Mouse (Mus musculus): ENCODE measurements around the gene Traf7. TPM values are rescaled to one million over a fixed set of nuclear protein-coding genes. Genes with fewer than 3 reads are reported as not detected.

Traf7 gene
- polyA plus RNA-seq, 1 experiment from 2014 or later: 32.9 TPM

GRCm38 (mm10) chr17:24488662-24489264 is 39.0 kb downstream of the Traf7 start:
- Histone ChIP-seq H3K9me3 (replicated peaks) (no peaks in the 10 kb centered on the region), H3K4me2 (peak overlapping the region; percentile 76), H3K36me3 (replicated peaks) (no peaks in the 10 kb centered on the region), H3K4me3 (replicated peaks) (peak overlapping the region; percentile 51), H3K4me1 (replicated peaks) (peaks cover 17% of the 10 kb centered on the region), H3K9ac (no peak overlapping the region), H3K27me3 (peaks cover 82% of the 10 kb centered on the region), H3K27ac (replicated peaks) (no peak overlapping the region)
- ATAC-seq (ENCODE audit: insufficient read depth): no peak
- WGBS (ENCODE audit: insufficient replicate concordance): under 1% methylated on average over 81 of the region's 81 CpGs

GRCm38 (mm10) chr17:24488186-24488661 is 39.5 kb downstream of the Traf7 start, which contains the start of gene Caskin1:
Gene Caskin1, plus strand, starts transcription at chr17:24488601.
- Histone ChIP-seq H3K27me3 (peaks cover 85% of the 10 kb centered on the region), H3K4me2 (peak within 1 kb of the TSS; percentile 76), H3K4me3 (replicated peaks) (peak within 1 kb of the TSS; percentile 51), H3K9ac (no peak within 1 kb of the TSS), H3K36me3 (replicated peaks) (no peaks in the 10 kb centered on the region), H3K27ac (replicated peaks) (no peak within 1 kb of the TSS), H3K9me3 (replicated peaks) (no peaks in the 10 kb centered on the region), H3K4me1 (replicated peaks) (peaks cover 17% of the 10 kb centered on the region)
- ATAC-seq (ENCODE audit: insufficient read depth): no peak
- WGBS (ENCODE audit: insufficient replicate concordance): under 1% methylated on average over 45 of the region's 45 CpGs

GRCm38 (mm10) chr17:24485090-24485860 is 42.5 kb downstream of the Traf7 start:
- ATAC-seq (ENCODE audit: insufficient read depth): no peak

GRCm38 (mm10) chr17:24483495-24483894 is 44.2 kb downstream of the Traf7 start:
- Histone ChIP-seq H3K36me3 (replicated peaks) (no peaks in the 10 kb centered on the region), H3K4me3 (replicated peaks) (no peak overlapping the region), H3K4me1 (replicated peaks) (peaks cover 19% of the 10 kb centered on the region), H3K9me3 (replicated peaks) (no peaks in the 10 kb centered on the region), H3K4me2 (no peak overlapping the region), H3K27me3 (peaks cover 43% of the 10 kb centered on the region), H3K27ac (replicated peaks) (no peak overlapping the region), H3K9ac (no peak overlapping the region)
- 65% methylated on average over 3 of the region's 3 CpGs for WGBS (ENCODE audit: insufficient replicate concordance)
- no peak for ATAC-seq (ENCODE audit: insufficient read depth)

More at GRCm38 (mm10) chr17:24485090-24485860, 42.5 kb downstream of the Traf7 start:
- peaks cover 21% of the 10 kb centered on the region for H3K4me1 ChIP-seq (replicated peaks)
- no peak overlapping the region for H3K9ac ChIP-seq
- H3K4me3 ChIP-seq (replicated peaks): no peak overlapping the region
- peaks cover 61% of the 10 kb centered on the region for H3K27me3 ChIP-seq
- no peaks in the 10 kb centered on the region for H3K36me3 ChIP-seq (replicated peaks)
- no peaks in the 10 kb centered on the region for H3K9me3 ChIP-seq (replicated peaks)
- no peak overlapping the region for H3K27ac ChIP-seq (replicated peaks)
- H3K4me2 ChIP-seq: no peak overlapping the region
- 35% methylated on average over 11 of the region's 11 CpGs for WGBS (ENCODE audit: insufficient replicate concordance)

GRCm38 (mm10) chr17:24481027-24481815 is 46.5 kb downstream of the Traf7 start:
- Histone ChIP-seq H3K9ac (no peak overlapping the region), H3K4me2 (no peak overlapping the region), H3K36me3 (replicated peaks) (peaks cover 20% of the 10 kb centered on the region), H3K9me3 (replicated peaks) (no peaks in the 10 kb centered on the region), H3K4me1 (replicated peaks) (peaks cover 35% of the 10 kb centered on the region), H3K27ac (replicated peaks) (no peak overlapping the region), H3K4me3 (replicated peaks) (no peak overlapping the region), H3K27me3 (peaks cover 21% of the 10 kb centered on the region)
- no peak for ATAC-seq (ENCODE audit: insufficient read depth)
- 85% methylated on average over 20 of the region's 20 CpGs for WGBS (ENCODE audit: insufficient replicate concordance)

GRCm38 (mm10) chr17:24480201-24480826 is 47.4 kb downstream of the Traf7 start:
- Histone ChIP-seq H3K36me3 (replicated peaks) (peaks cover 29% of the 10 kb centered on the region), H3K9ac (peak overlapping the region; percentile 21; the same call in 1 of the 2 replicates), H3K4me1 (replicated peaks) (peaks cover 33% of the 10 kb centered on the region), H3K4me3 (replicated peaks) (no peak overlapping the region), H3K27ac (replicated peaks) (no peak overlapping the region; the same call in 1 of the 2 replicates), H3K9me3 (replicated peaks) (no peaks in the 10 kb centered on the region), H3K4me2 (0 out of 2 replicates have a peak overlapping the region, but pooled peaks have one; percentile 80), H3K27me3 (peaks cover 12% of the 10 kb centered on the region)
- no peak for ATAC-seq (ENCODE audit: insufficient read depth)
- WGBS (ENCODE audit: insufficient replicate concordance): 36% methylated on average over 3 of the region's 3 CpGs

- Histone ChIP-seq H3K4me1 (replicated peaks) (peaks cover 32% of the 10 kb centered on the region), H3K9ac (no peak overlapping the region), H3K27ac (replicated peaks) (peak overlapping the region; percentile 72; the same call in 1 of the 2 replicates), H3K4me3 (replicated peaks) (peak overlapping the region; percentile 93), H3K36me3 (replicated peaks) (peaks cover 38% of the 10 kb centered on the region), H3K4me2 (peak overlapping the region; percentile 80), H3K9me3 (replicated peaks) (no peaks in the 10 kb centered on the region), H3K27me3 (peaks cover 3% of the 10 kb centered on the region; the same call in 1 of the 2 replicates)
- 15% methylated on average over 1 of the region's 1 CpGs for WGBS (ENCODE audit: insufficient replicate concordance)
- no peak for ATAC-seq (ENCODE audit: insufficient read depth)
Observed at GRCm38 (mm10) chr17:24479431-24479830, 48.3 kb downstream of the Traf7 start.

GRCm38 (mm10) chr17:24478663-24479380 is 48.9 kb downstream of the Traf7 start, which contains the start of gene Mlst8:
Gene Mlst8, minus strand, starts transcription at chr17:24479078.
- ATAC-seq (ENCODE audit: insufficient read depth): peak; percentile 94
- under 1% methylated on average over 48 of the region's 48 CpGs for WGBS (ENCODE audit: insufficient replicate concordance)
- H3K36me3 ChIP-seq (replicated peaks): peaks cover 44% of the 10 kb centered on the region

GRCm38 (mm10) chr17:24477985-24478600 is 49.6 kb downstream of the Traf7 start:
- peak overlapping the region; percentile 95 for H3K27ac ChIP-seq (replicated peaks)
- ATAC-seq (ENCODE audit: insufficient read depth): no peak
- no peaks in the 10 kb centered on the region for H3K27me3 ChIP-seq
- 45% methylated on average over 11 of the region's 11 CpGs for WGBS (ENCODE audit: insufficient replicate concordance)
- H3K9me3 ChIP-seq (replicated peaks): no peaks in the 10 kb centered on the region
- peak overlapping the region; percentile 93 for H3K4me3 ChIP-seq (replicated peaks)
- peaks cover 51% of the 10 kb centered on the region for H3K36me3 ChIP-seq (replicated peaks)
- H3K4me2 ChIP-seq: peak overlapping the region; percentile 80
- H3K9ac ChIP-seq: peak overlapping the region; percentile 84
- H3K4me1 ChIP-seq (replicated peaks): peaks cover 41% of the 10 kb centered on the region

More at GRCm38 (mm10) chr17:24478663-24479380, 48.9 kb downstream of the Traf7 start, which contains the start of gene Mlst8:
- no peaks in the 10 kb centered on the region for H3K9me3 ChIP-seq (replicated peaks)
- H3K4me2 ChIP-seq: peak within 1 kb of the TSS; percentile 80
- H3K9ac ChIP-seq: peak within 1 kb of the TSS; percentile 84
- peaks cover 35% of the 10 kb centered on the region for H3K4me1 ChIP-seq (replicated peaks)
- H3K4me3 ChIP-seq (replicated peaks): peak within 1 kb of the TSS; percentile 93
- peak within 1 kb of the TSS; percentile 95 for H3K27ac ChIP-seq (replicated peaks)
- H3K27me3 ChIP-seq: 0 out of 2 replicates have a peak, but pooled peaks cover 3% of the 10 kb centered on the region

Measured in liver, embryonic 15.5 days (tissue).